Mouse (Mus musculus) liver, adult 2 months (tissue): ENCODE measurements around the gene Rhou.

Source experiments
- CTCF ChIP-seq: fragments of 200-500 bp; IDR thresholded peaks from 2 replicates; pipeline ENCODE4 v1.5.1; 2011; ENCODE audit warnings: low read depth, low read length, control low read depth
- POLR2A ChIP-seq: fragments of 200-500 bp; IDR thresholded peaks from 2 replicates; pipeline ENCODE4 v1.6.1; 2011; ENCODE audit warnings: low read length, control low read depth; ENCODE audit not compliant: insufficient read depth; ENCODE audit errors: extremely low read depth

DNA sequence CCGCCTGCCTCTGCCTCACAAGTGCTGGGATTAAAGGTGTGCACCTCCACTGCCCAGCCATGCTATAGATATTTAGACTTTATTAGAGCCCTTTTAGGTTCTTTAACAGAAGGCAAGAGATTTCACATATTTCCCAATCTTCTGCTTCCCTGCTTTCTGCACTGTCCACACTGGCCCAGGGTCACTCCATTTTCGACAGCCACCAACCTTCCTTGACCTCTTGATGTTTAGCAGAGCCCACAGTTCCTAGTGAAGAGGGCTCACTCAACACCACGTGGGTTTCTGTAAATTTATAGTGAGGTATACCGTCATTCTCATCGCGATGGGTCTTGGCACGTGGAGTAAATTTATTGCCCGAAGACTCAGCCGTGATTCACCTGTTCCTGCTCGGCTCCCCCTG is 23.7 kb upstream of the Rhou start:
- TF ChIP-seq CTCF (no peak), POLR2A (no peak)
